Mouse (Mus musculus) hindbrain, postnatal 0 days (tissue): ENCODE data around the gene Atxn1l. TPM values are rescaled to one million over a fixed set of nuclear protein-coding genes. Genes with fewer than 3 reads are reported as not detected.
A peak's percentile ranks its signal among the peaks of the same experiment; 100 is the strongest.

Experiments used
- ATAC-seq: fragments of 200-750 bp; cut with Nextera tagmentation; 2 replicates; pipeline ENCODE4 v1.8.0; 2017; ENCODE audit warnings: mild to moderate bottlenecking, moderate TSS enrichment, moderate library complexity
- DNase-seq: peaks from one replicate; pipeline ENCODE4 v3.0.0-alpha.2; 2015; ENCODE audit warnings: low spot score
- H3K27ac ChIP-seq: fragments of 300-500 bp; sonication (generic); 2 replicates; pipeline ENCODE4 v1.5.1; 2014; ENCODE audit warnings: mild to moderate bottlenecking
- H3K27me3 ChIP-seq: fragments of 300-500 bp; sonication (generic); 2 replicates; pipeline ENCODE4 v1.6.1; 2014; ENCODE audit warnings: low read length, mixed read lengths; ENCODE audit not compliant: insufficient read depth
- H3K36me3 ChIP-seq: fragments of 300-500 bp; sonication (generic); 2 replicates; pipeline ENCODE4 v1.6.1; 2014; ENCODE audit warnings: low read length, mixed read lengths; ENCODE audit not compliant: insufficient read depth
- H3K4me1 ChIP-seq: fragments of 300-500 bp; sonication (generic); 2 replicates; pipeline ENCODE4 v1.6.1; 2014; ENCODE audit warnings: antibody characterized with exemption, low read length, mixed read lengths; ENCODE audit not compliant: insufficient read depth
- H3K4me2 ChIP-seq: fragments of 300-500 bp; sonication (generic); 2 replicates; pipeline ENCODE4 v1.6.1; 2014; ENCODE audit warnings: low read depth, mild to moderate bottlenecking, low read length, moderate library complexity, mixed read lengths
- H3K4me3 ChIP-seq: fragments of 300-500 bp; sonication (generic); 2 replicates; pipeline ENCODE4 v1.5.1; 2014; ENCODE audit warnings: low read length
- H3K9ac ChIP-seq: fragments of 300-500 bp; sonication (generic); replicated peaks from 2 replicates; pipeline ENCODE4 v1.6.1; 2014; ENCODE audit warnings: mild to moderate bottlenecking, low read length, moderate library complexity, mixed read lengths
- H3K9me3 ChIP-seq: fragments of 300-500 bp; sonication (generic); 2 replicates; pipeline ENCODE4 v1.6.1; 2016; ENCODE audit warnings: low read length, mixed read lengths
- CTCF ChIP-seq: IDR thresholded peaks from 2 replicates; pipeline ENCODE4 v1.5.1; 2016; ENCODE audit warnings: antibody characterized with exemption, control low read depth, low read depth
- WGBS: fragments of 180-500 bp; shearing (Covaris S2); extraction: QIAGEN DNeasy Blood & Tissue Kit; methylation state at CpG from one replicate; pipeline ENCODE4 v1.1.7; 2014; 5-methylcytosine and 5-hydroxymethylcytosine counted together
- polyA plus RNA-seq: library from polyadenylated mRNA; unstranded; fragments of >200 nt; fragmentation: Nextera tagmentation; extraction: Ambion mirVana; gene quantifications from 2 replicates; pipeline ENCODE4 v1.2.1, GENCODE M21; 2015
- total RNA-seq: library from RNA; depleted of rRNA; stranded (reverse); fragments of >200 nt; gene quantifications from 2 replicates; pipeline ENCODE4 v1.2.3, GENCODE M21; 2014

Gene Atxn1l
- total and polyA plus RNA-seq, 2 experiments from 2014 or later: 2.7 to 22.4 TPM

DNA sequence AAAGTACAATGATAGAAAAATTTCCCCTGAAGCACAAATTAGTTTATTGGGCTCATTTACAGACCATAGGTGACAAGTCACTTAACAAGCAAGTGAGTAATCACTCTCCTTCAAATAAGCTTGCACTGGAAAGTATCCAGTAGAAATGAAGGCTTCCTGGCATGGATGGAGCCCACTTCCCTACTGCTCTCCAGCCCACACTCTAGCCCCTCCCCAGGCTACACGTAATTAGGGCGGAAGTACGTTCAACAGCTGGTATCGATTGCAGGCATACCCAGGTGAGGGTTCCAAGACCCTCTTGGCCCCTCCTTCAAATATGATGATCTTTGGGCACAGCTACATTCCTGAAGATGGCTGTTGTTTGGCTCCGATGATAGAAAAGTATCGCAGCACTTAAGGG is 43.4 kb downstream of the Atxn1l start:
- Histone ChIP-seq H3K9me3 (no peaks in the 10 kb centered on the region), H3K4me2 (peak overlapping the region; percentile 56), H3K4me3 (peak overlapping the region; percentile 100; the same call in 1 of the 2 replicates), H3K27me3 (no peaks in the 10 kb centered on the region), H3K9ac (peak overlapping the region; percentile 98), H3K4me1 (peaks cover 18% of the 10 kb centered on the region), H3K36me3 (no peaks in the 10 kb centered on the region), H3K27ac (no peak overlapping the region)
- DNase-seq: no peak
- no peak for TF ChIP-seq CTCF
- ATAC-seq: no peak
- 52% methylated on average over 6 of the region's 6 CpGs for WGBS

DNA sequence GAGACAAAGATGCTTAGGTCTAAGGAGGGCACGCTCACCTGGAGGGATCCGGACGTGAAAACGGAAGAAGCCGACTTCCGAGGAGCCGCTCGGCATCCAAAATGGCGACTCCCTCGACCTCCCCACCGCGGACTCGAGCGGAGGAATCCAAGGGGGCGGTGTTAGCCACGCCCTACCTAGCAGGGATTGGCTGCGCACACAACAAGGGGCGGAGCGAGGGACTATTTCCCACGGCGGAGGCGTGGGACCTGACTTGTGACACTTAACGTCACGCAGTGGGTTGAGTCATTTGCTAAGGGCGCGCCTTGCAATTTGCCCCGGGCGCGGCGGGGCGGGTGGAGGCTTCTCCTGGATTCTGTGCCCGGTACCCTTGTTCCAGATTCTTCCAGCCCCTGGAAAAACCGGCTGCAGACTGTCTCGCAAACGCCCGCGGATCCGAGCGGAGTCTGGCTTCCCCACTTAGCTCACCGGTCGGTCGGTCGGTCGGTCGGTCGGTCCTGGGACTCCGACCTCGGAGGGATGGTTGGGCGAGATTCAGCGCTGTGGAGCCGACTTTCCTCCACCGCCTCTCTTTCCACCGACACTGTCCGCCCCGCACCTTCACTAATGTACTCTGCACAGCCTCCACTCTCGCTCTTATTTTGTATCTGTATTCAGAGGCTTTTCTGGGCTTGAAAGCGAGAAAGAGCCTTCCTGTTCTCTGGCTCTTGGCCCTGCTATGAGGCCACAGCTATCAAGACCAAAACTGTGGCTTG is 44.2 kb downstream of the Atxn1l start, which contains the start of gene Ist1:
Gene Ist1, minus strand, starts transcription at position 115 of the 755 bp plus-strand sequence.
- H3K36me3 ChIP-seq: no peaks in the 10 kb centered on the region
- H3K4me1 ChIP-seq: peaks cover 18% of the 10 kb centered on the region
- H3K27ac ChIP-seq: peak within 1 kb of the TSS; percentile 88
- H3K27me3 ChIP-seq: no peaks in the 10 kb centered on the region
- H3K9ac ChIP-seq: peak within 1 kb of the TSS; percentile 98
- H3K4me3 ChIP-seq: peak within 1 kb of the TSS; percentile 100
- no peak; the same call in 1 of the 2 replicates for TF ChIP-seq CTCF
- DNase-seq: peak; percentile 100
- H3K4me2 ChIP-seq: peak within 1 kb of the TSS; percentile 56
- WGBS: under 1% methylated on average over 57 of the region's 57 CpGs
- H3K9me3 ChIP-seq: no peaks in the 10 kb centered on the region
- peak; percentile 99 for ATAC-seq

DNA sequence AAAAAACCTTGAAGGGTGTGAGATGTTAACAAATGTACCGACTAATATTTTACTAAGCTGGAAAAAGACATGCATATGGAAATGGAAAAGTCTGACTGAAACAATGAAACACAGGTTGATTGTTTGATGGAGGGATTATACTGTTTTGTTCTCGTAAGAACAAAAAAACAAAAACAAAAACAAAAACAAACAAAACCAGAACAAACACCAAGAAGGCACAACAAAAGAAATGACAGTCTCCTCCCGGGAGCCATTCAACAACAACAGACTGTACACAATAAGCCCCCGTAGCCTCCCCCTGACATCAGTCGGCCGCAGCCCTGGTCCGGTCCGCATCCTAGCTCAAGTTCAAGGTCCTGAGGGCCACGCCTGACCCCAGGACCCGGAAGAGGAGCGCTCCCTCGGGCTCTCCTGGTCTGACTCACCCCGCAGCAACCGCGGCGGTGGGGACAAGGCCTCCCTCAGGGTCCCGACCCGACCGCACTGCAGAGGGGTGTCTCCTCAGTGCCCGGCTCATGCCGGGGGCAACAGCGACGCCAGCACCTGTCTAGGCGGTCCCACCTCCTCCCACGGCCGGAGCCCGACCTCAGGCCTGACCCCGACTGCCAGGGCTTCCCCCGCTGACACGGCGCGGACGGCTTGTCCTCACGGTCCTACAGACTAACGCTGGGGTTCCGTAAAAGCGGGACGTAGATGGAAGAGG is 44.9 kb downstream of the Atxn1l start:
- peak overlapping the region; percentile 56 for H3K4me2 ChIP-seq
- DNase-seq: peak; percentile 33

DNA sequence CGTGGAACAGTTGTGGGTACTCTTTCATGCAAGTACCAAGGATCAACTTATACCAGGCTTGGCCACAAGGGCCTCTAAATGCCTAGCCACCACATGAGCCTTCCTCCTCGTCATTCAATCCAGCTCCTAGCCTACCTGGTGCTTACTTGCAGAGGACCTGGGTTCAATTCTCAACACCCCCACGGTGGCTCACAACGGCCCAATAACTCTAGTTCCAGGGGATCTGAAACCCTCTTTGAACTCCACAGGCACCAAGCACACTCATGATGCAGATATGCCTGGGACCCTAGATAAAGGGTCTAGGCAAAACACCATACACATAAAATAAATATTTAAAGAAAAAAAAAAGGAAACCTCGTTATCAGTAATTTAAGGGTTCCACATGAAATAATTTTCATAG is 45.8 kb downstream of the Atxn1l start:
- ATAC-seq (no peak), DNase-seq (peak; percentile 40)

More for the DNA sequence above, 44.9 kb downstream of the Atxn1l start:
- peak overlapping the region; percentile 88 for H3K27ac ChIP-seq
- no peaks in the 10 kb centered on the region for H3K27me3 ChIP-seq
- H3K4me1 ChIP-seq: peaks cover 18% of the 10 kb centered on the region
- no peaks in the 10 kb centered on the region for H3K9me3 ChIP-seq
- H3K4me3 ChIP-seq: peak overlapping the region; percentile 100
- no peak for TF ChIP-seq CTCF
- H3K36me3 ChIP-seq: no peaks in the 10 kb centered on the region
- peak; percentile 80 for ATAC-seq
- WGBS: under 1% methylated on average over 37 of the region's 38 CpGs
- peak overlapping the region; percentile 98 for H3K9ac ChIP-seq

DNA sequence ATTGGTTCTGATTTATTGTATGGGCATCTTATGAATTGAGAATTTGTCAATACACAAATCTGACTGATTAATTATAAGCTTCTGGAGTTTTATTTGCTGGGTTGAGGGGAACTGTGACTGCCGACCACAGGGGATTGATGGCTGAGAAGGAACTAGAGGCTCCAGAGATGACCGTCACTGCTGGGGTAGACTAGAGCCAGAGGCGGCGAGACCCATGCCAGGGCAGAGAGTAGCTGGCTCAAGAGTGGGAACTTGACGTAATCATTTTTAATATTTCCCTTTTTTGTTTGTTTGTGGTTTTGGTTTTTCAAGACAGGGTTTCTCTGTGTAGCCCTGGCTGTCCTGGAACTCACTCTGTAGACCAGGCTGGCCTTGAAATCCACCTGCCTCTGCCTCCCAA is 50.3 kb downstream of the Atxn1l start:
- Histone ChIP-seq H3K4me2 (no peak overlapping the region), H3K4me1 (peaks cover 12% of the 10 kb centered on the region), H3K9me3 (no peaks in the 10 kb centered on the region), H3K27me3 (no peaks in the 10 kb centered on the region), H3K27ac (no peak overlapping the region), H3K9ac (no peak overlapping the region), H3K4me3 (no peak overlapping the region), H3K36me3 (peaks cover 6% of the 10 kb centered on the region; the same call in 1 of the 2 replicates)
- TF ChIP-seq CTCF: no peak
- DNase-seq (no peak), ATAC-seq (no peak)
- 88% methylated on average over 5 of the region's 5 CpGs for WGBS

More for the DNA sequence above, 45.8 kb downstream of the Atxn1l start:
- Histone ChIP-seq H3K36me3 (no peaks in the 10 kb centered on the region), H3K4me3 (peak overlapping the region; percentile 100), H3K27me3 (no peaks in the 10 kb centered on the region), H3K9ac (peak overlapping the region; percentile 98; the same call in 1 of the 2 replicates), H3K4me2 (peak overlapping the region; percentile 56), H3K27ac (no peak overlapping the region), H3K4me1 (peaks cover 18% of the 10 kb centered on the region), H3K9me3 (no peaks in the 10 kb centered on the region)
- 50% methylated on average over 5 of the region's 5 CpGs for WGBS
- peak; percentile 60 for TF ChIP-seq CTCF

DNA sequence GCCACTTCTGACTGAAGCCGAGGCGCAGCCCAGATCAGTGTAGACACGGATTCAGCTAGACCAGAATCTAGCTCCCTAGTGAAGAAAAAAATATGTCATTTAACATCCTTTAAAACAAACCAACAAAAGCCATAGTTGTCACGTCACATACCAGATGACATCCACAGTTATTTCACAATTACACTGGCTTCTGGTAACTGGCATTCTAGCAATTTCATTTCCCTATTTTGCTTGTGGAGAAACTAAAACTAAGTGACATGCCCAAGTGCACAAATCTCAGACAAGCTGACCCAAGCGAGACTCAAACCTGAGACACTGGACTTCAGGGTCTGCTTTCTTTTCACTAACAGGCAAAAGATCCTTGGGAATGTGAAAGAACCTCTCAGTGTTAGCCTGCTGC is 55.4 kb downstream of the Atxn1l start:
- Histone ChIP-seq H3K9ac (no peak overlapping the region), H3K4me3 (no peak overlapping the region), H3K27ac (no peak overlapping the region), H3K9me3 (no peaks in the 10 kb centered on the region), H3K27me3 (no peaks in the 10 kb centered on the region), H3K4me2 (no peak overlapping the region), H3K36me3 (peaks cover 43% of the 10 kb centered on the region), H3K4me1 (no peaks in the 10 kb centered on the region)
- ATAC-seq (no peak), DNase-seq (no peak)
- WGBS: 92% methylated on average over 5 of the region's 5 CpGs
- no peak for TF ChIP-seq CTCF
